Mouse (Mus musculus) small intestine, adult 2 months (tissue): ENCODE measurements around the gene Aifm1. TPM values are rescaled to one million over a fixed set of nuclear protein-coding genes. Genes with fewer than 3 reads are reported as not detected.

Experiments
- H3K27ac ChIP-seq: fragments of 200-500 bp; 2 replicates; pipeline ENCODE4 v1.5.1; 2012; ENCODE audit warnings: low read depth, low read length, control low read depth, inconsistent platforms; ENCODE audit not compliant: insufficient read depth
- H3K27me3 ChIP-seq: fragments of 200-500 bp; 2 replicates; pipeline ENCODE4 v1.6.1; 2012; ENCODE audit warnings: mild to moderate bottlenecking, moderate library complexity, low read length, inconsistent platforms; ENCODE audit not compliant: control insufficient read depth, insufficient read depth
- H3K36me3 ChIP-seq: fragments of 200-500 bp; 2 replicates; pipeline ENCODE4 v1.6.1; 2012; ENCODE audit warnings: mild to moderate bottlenecking, low read length, control low read depth, inconsistent platforms; ENCODE audit not compliant: control insufficient read depth, insufficient read depth
- H3K4me1 ChIP-seq: fragments of 200-500 bp; 2 replicates; pipeline ENCODE4 v1.6.1; 2012; ENCODE audit warnings: low read length, inconsistent platforms, mixed read lengths; ENCODE audit not compliant: control insufficient read depth, insufficient read depth, insufficient read length
- H3K4me3 ChIP-seq: fragments of 200-500 bp; 2 replicates; pipeline ENCODE4 v1.5.1; 2012; ENCODE audit warnings: low read depth, mild to moderate bottlenecking, control low read depth, inconsistent platforms, low read length, moderate library complexity
- CTCF ChIP-seq: fragments of 200-500 bp; IDR thresholded peaks from 2 replicates; pipeline ENCODE4 v1.5.1; 2012; ENCODE audit warnings: low read depth, mild to moderate bottlenecking, control low read depth, inconsistent platforms, low read length, moderate library complexity, mixed read lengths; ENCODE audit not compliant: insufficient replicate concordance, insufficient read length; ENCODE audit errors: extremely low read depth
- POLR2A ChIP-seq: fragments of 200-500 bp; IDR thresholded peaks from 2 replicates; pipeline ENCODE4 v1.6.1; 2012; ENCODE audit warnings: low read depth, mild to moderate bottlenecking, control low read depth, inconsistent platforms, low read length, moderate library complexity
- WGBS: fragments of 180-500 bp; shearing (Covaris S2); methylation state at CpG from one replicate; pipeline ENCODE4 v1.1.7; 2018; 5-methylcytosine and 5-hydroxymethylcytosine counted together
- polyA plus RNA-seq: library from polyadenylated mRNA; depleted of rRNA; stranded (reverse); fragments of >200 nt; gene quantifications from 2 replicates; pipeline ENCODE4 v1.2.3, GENCODE M21; 2012

The Aifm1 gene
- polyA plus RNA-seq, 1 experiment: 11.5 TPM

GRCm38 (mm10) chrX:48467355-48467946 lies 45.9 kb downstream of the Aifm1 start:
- 48% methylated on average over 3 of the region's 3 CpGs for WGBS
- H3K4me3 ChIP-seq: no peak overlapping the region
- H3K36me3 ChIP-seq: no peaks in the 10 kb centered on the region
- H3K27ac ChIP-seq: peak overlapping the region; percentile 99
- no peak for TF ChIP-seq POLR2A
- no peak for TF ChIP-seq CTCF
- no peaks in the 10 kb centered on the region for H3K27me3 ChIP-seq
- H3K4me1 ChIP-seq: peaks cover 21% of the 10 kb centered on the region; the same call in 1 of the 2 replicates

- TF ChIP-seq CTCF: no peak
- no peak for TF ChIP-seq POLR2A
- no peaks in the 10 kb centered on the region for H3K27me3 ChIP-seq
- peak overlapping the region; percentile 99 for H3K27ac ChIP-seq
- H3K4me3 ChIP-seq: peak overlapping the region; percentile 3; the same call in 1 of the 2 replicates
- WGBS: 30% methylated on average over 2 of the region's 2 CpGs
- peaks cover 21% of the 10 kb centered on the region; the same call in 1 of the 2 replicates for H3K4me1 ChIP-seq
- H3K36me3 ChIP-seq: no peaks in the 10 kb centered on the region
Measured at GRCm38 (mm10) chrX:48466174-48466573, 47.2 kb downstream of the Aifm1 start.

- 92% methylated on average over 6 of the region's 6 CpGs for WGBS
- Histone ChIP-seq H3K4me1 (peaks cover 21% of the 10 kb centered on the region; the same call in 1 of the 2 replicates), H3K36me3 (no peaks in the 10 kb centered on the region), H3K4me3 (no peak overlapping the region), H3K27me3 (no peaks in the 10 kb centered on the region), H3K27ac (no peak overlapping the region)
- TF ChIP-seq CTCF (no peak), POLR2A (no peak)
Measured at GRCm38 (mm10) chrX:48464436-48464835, 48.9 kb downstream of the Aifm1 start.

GRCm38 (mm10) chrX:48463636-48464035 lies 49.7 kb downstream of the Aifm1 start:
- Histone ChIP-seq H3K27ac (peak overlapping the region; percentile 66), H3K36me3 (no peaks in the 10 kb centered on the region), H3K27me3 (no peaks in the 10 kb centered on the region), H3K4me3 (no peak overlapping the region), H3K4me1 (peaks cover 21% of the 10 kb centered on the region; the same call in 1 of the 2 replicates)
- 73% methylated on average over 4 of the region's 4 CpGs for WGBS
- TF ChIP-seq CTCF (no peak), POLR2A (no peak)

- Histone ChIP-seq H3K27ac (peak within 1 kb of the TSS; percentile 66), H3K4me3 (peak within 1 kb of the TSS; percentile 58), H3K27me3 (no peaks in the 10 kb centered on the region), H3K4me1 (peaks cover 16% of the 10 kb centered on the region; the same call in 1 of the 2 replicates), H3K36me3 (no peaks in the 10 kb centered on the region)
- TF ChIP-seq POLR2A (no peak), CTCF (peak; percentile 77; the same call in 1 of the 2 replicates)
- 17% methylated on average over 38 of the region's 38 CpGs for WGBS
Measured at GRCm38 (mm10) chrX:48462754-48463507, 50.4 kb downstream of the Aifm1 start, which contains the start of gene Elf4. Elf4 (minus strand) TSS chrX:48463132.

GRCm38 (mm10) chrX:48462297-48462696 lies 51.1 kb downstream of the Aifm1 start:
- Histone ChIP-seq H3K4me3 (peak overlapping the region; percentile 58), H3K36me3 (no peaks in the 10 kb centered on the region), H3K4me1 (peaks cover 13% of the 10 kb centered on the region; the same call in 1 of the 2 replicates), H3K27me3 (no peaks in the 10 kb centered on the region), H3K27ac (no peak overlapping the region)
- 53% methylated on average over 4 of the region's 4 CpGs for WGBS
- TF ChIP-seq CTCF (no peak), POLR2A (no peak)

- Histone ChIP-seq H3K27me3 (no peaks in the 10 kb centered on the region), H3K36me3 (no peaks in the 10 kb centered on the region), H3K4me1 (peaks cover 10% of the 10 kb centered on the region; the same call in 1 of the 2 replicates), H3K4me3 (no peak overlapping the region), H3K27ac (no peak overlapping the region)
- no peak for TF ChIP-seq POLR2A
- no peak for TF ChIP-seq CTCF
- 36% methylated on average over 4 of the region's 4 CpGs for WGBS
Measured at GRCm38 (mm10) chrX:48461006-48461405, 52.4 kb downstream of the Aifm1 start.
